Mouse (Mus musculus) induced T-regulatory cell, adult 2 months (primary cell): Measurements from ENCODE around the gene Rusc1.

Source experiments
- DNase-seq: peaks from one replicate; pipeline ENCODE4 v3.0.0-alpha.2; 2012; ENCODE audit warnings: low read depth

Rusc1 gene

DNA sequence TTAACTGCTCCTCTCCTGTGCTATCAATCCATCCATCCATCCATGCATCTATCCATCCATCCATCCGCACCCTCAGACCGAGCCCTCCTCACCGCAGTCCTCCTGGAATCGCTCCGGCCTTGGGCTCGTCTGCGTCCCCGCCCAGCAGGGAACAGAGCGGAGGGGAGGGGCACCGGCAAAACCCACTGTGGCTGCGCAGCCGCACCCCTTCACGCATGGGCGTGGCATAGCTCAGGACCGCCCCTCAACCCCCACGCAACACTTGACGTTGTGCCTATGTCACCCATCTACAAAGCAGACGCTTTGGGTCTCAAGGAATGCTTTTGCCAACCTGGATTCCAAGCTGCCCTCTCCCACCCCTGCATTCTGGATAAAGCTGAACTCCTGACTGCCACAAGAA is at the start of gene Rusc1:
TSS of gene Rusc1 (minus strand) at position 137 of the 400 bp plus-strand sequence.
- peak; percentile 77 for DNase-seq

DNA sequence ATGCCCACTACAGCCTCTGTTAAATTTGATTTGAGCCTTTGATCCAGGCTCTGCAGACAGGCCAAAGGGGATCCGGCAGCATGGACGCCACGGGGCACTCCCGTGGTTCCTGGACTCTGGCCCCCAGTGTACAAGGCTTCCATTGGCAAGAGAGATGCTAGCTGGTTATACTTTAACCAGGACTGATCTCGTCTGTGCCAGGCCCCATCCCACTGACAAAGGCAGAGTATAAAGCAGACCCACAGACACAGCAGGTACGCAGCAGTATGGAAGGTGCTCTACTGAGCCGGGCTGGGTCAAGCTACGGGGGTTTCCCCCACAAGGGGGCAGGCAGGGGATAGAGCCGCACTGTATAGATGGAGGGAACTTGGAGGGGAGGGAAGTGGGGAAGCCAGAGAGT is 43.3 kb upstream of the Rusc1 start:
- DNase-seq, result no peak

DNA sequence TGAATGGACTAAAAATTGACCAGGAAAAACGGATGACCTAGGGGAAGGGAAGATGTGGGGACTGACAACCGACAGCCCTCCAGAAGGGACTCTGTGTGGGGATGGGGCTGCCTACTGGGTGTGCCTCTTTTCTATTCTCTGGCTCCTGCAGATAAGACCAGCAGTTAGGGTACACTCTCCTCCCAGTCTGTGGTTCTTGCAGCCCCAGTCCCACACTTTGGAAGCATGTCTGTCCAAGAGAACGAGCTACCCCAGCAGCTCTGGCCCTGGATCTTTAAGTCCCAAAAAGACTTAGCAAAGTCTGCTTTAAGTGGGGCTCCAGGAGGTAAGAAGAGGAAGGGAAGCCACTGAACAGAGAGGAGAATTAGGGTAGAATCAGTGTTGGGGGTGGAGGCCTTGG is 42.8 kb upstream of the Rusc1 start, which contains the start of gene Pklr:
TSS of gene Pklr (plus strand) at position 185 of the 400 bp plus-strand sequence.
- DNase-seq, result no peak

DNA sequence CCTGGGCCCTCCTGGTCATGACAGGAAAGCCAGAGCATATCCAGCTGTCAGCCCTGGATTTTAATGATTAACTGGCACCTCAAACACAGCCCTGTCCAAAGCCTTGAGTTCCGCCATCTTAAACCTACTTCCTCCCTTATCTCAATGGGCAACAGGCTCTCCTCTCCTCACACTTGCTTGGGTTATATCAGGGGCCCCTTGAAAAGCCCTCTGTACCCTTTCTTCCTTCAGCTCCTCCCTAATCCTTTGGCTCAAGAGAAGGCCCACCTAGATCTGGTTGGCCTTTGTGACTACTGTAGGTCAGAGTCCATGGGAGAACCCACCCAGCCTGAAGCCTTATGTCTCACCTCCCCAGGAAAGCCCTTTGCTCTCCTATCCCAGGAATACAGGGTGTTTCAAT is 40.6 kb upstream of the Rusc1 start:
- no peak for DNase-seq

DNA sequence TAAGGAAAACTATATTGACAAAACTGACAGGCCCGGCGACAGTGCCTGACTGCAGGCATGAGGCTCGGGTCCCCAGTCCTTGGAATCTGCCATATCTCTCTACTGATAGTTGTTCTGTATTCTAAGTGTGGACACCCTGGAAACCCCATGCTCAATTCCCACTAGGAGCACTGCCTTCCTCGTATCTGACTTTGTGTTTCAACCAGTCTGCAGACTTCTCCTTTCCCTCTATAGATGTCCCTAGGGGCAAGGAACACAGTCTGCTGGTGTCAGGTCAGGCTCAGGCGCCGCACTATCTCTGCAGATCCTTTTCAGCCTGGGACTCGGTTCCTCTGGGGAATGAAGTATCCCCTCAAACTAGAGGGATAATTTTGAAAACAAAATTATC is 39.9 kb upstream of the Rusc1 start:
- DNase-seq, result no peak

DNA sequence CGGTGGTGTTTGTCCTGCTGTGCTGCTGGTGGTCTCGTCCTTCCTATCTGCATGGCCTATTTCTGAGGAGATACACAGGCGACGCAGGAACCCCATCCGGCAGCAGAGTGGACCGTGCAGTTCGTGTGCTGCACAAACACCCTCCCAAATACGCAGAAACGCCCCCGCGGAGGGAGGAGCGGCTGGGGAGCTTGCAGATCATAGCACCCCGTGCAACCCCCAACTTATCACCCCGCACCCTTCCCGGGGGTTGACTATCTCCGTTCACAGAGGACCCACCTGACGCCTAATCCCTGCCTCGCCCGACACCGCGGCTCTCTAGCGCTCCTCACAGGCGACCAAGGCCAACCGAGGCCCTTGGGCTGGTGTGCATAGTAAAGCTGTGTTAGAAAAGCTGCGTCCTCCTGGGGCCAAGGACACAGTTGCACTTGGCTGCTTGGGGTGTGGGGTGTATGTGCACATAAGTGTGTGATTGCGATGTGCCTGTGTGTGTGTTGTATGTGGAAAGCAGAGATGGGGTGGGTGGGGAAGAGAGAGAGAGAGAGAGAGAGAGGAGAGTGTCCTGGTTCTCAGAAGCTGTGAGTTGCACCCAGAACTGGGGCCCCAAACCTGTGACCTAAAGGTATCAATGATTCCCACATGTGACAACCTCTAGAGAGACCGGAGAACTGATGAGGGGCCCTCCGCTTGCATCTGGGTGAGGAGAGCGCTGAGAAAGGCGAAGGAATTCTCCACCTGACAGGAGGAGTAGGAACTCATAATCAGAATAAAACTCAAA is 39.4 kb upstream of the Rusc1 start:
- DNase-seq, result peak; percentile 36

DNA sequence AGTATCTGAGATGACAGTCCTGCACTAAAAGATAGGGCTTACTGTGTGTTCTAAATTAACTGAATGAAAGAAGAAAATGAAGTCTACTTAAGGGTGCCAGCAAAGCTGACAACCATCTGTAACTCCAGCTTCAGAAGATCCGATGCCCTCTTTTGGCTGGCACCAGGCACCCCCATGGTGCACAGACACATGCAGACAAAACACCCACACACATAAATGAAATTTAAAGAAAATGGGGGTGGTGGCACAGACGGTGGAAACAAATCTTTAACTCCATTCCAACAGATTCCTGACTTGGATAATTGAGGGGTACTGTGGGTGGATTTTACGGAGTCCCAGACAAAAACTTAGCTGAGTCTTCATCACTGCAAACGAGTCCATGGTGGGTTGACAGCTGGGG is 38.7 kb upstream of the Rusc1 start:
- DNase-seq, result no peak

DNA sequence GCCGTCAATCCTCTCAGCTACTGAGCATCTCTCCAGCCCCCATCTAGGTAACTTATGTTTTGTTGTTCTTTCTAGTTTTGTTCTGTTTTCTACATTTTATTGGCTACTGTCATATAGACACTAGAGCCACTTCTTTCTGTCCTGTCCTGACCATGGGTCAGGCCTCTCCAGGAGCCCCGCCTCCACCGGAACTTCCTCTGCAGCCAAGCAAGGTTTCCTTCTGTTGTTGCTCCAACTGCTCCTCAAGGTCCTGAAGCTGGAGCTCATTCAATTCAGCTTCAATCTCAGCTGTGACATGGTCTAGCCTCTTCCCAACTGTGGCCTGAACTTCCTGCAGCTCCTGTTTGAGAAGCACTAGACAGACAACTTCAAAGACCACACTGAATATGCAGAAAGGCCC is 36.8 kb upstream of the Rusc1 start:
- no peak for DNase-seq

DNA sequence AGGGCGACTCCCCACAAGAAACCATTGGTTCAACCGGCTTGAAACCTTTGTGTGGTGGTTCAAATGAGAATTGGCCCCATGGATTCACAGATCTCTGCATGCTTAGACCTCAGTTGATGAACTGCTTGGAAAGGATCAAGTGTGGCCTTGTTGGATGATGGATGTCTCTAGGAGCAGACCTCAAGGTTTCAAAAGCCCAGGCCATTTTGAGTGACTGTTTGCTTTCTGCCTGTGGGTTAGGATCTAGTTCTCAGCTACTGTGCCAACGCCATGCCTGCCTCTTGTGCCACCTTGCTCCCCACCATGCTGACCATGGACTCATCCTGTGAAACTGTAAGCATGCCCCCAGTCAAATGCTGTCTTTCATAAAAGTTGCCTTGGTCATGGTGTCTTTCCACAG is 32.9 kb upstream of the Rusc1 start:
- DNase-seq, result no peak

DNA sequence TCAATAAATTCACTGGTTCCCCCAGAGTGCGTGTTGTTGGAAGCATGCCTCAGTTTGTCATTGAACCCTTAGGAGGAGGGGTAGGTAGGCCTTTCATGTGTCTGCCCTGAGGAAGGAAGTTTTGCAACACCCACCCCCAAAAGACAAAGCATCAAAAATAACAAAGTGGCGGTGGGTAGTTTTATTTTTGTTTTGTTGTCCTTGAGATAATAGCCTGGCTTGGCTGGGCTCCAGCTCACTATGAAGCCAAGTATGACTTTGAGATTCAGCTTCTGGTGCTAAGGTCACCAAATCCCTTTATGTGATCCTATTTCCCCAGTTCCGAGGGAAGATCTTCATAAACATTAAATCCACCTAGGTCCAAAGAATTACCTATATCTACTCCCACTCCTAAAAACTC is 31.1 kb upstream of the Rusc1 start:
- DNase-seq, result no peak

DNA sequence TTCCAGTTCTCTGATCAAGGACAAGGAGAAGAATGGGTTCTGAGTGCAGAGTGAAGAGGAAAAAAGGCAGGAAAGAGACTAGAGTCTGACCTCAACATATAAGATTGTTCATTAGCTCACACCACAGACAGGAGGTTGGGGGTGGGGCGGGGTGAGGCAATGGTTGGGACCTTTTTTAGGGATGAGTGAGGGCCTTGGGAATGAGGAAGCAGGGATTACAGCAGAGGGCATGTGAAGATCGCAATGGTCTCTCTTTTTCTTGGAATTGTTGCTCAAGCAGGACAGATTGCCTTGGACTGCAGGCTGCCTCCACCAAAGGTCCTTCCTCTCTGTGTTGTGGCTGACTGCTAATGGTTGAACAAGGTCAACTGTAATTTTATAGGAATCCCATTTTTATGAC is 30.2 kb upstream of the Rusc1 start:
- no peak for DNase-seq

DNA sequence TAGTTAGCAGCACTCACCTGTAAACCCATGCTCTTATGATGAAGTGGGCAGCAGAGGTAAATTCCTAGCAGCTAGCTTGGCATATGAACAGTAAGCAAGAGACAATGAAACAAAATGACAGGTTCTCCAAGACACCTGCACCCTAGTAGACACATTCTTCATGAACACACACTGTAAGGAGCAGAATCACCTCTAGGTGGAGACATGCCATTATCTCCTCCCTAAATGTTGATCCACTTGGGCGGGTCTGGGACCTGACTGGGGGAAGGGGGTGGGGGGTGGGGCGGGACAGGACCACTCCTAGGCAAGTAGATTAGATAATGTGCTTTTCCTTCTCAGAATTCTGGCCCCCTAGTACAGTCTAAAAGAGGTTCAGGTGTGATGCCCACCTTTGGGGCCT is 22.4 kb upstream of the Rusc1 start:
- peak; percentile 79 for DNase-seq

DNA sequence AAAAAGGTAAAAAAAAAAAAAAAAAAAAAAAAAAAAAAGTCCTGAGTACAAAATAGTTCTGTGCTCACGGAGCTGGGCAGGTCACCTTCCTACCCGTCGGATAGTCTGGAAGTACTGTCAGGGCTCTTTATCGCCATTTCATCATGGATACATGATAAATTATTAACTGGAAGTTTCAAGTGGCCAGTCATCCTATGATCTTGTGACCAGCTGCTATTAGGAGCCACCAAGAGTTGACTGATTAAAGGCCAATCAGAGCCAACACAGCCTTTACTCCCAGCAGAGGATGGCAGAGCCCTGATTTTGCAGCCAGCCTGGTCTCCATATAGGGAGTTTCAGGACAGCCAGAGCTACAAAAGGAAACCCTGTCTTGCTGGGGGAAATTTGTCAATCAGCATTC is 19.9 kb upstream of the Rusc1 start:
- DNase-seq, result no peak

DNA sequence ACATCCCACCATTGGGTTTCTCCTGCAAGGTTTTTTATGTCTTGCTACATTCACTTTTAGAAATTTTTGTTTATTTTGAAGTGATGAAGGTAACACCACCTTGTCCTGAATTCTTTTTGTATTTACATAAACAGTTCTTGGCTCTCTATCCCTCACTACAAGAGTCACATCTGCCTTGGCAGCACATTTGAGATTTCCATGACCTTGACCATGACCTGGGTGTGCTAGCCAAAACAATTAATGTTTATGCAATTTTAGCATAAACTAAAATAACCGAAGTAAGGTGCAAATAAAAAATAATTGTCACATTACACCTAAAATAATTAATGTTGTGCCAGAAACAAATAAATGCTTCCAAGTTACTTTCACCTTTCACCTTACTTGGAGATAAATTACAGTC is 15.0 kb upstream of the Rusc1 start:
- DNase-seq, result no peak

DNA sequence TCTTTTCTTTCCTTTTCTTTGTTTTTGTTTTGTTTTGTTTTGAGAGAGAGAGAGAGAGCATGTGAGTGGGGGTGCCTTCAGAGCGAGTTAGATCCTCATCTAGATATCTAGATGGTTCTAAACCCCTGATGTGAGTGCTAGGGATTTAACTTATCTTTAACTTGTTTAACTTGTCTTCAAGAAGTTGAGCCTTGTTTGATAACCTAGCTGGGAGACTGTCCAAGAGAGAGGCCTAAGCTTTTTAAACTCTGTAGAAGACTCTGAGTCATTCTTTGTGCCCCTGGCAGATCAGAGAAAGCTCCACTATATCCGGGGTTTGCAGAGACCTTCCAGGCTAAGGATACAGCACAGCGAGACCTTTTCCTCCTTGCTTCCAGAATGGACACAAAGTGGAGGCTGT is 14.4 kb upstream of the Rusc1 start:
- DNase-seq, result no peak

DNA sequence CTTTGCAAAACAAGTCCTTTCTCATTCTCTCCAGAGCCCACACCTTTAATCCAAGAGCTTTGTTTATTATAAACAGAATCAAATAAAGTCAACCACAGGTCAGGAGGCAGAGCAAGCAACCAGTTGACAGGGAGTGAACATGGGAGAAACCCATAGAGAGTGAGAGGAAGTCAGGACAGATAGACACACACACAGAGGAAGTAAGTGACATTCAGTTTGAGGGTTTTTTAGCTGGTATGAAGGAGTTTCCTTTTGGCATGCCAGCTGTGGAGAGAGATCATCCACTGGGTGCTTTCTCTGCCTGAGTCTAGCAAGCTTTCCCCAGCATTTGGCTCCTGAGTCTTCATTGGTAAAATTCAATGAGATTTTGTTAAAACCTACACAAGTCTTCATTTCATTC is 13.8 kb upstream of the Rusc1 start:
- DNase-seq, result no peak

DNA sequence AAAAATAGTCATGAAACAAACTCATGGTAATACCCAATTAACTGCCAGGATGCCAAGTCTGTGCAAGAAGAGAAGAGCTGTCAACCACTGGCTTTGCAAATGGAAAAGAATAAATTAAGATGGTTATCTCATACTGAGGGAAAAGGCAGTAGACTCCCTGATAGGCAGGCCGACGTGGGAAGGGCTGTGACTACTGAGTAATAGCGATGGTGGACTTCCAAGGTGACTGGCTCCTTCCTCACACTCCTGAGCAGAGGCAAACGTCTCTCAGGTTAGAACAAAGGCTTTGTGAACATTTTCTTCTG is 10.1 kb upstream of the Rusc1 start:
- DNase-seq, result no peak

DNA sequence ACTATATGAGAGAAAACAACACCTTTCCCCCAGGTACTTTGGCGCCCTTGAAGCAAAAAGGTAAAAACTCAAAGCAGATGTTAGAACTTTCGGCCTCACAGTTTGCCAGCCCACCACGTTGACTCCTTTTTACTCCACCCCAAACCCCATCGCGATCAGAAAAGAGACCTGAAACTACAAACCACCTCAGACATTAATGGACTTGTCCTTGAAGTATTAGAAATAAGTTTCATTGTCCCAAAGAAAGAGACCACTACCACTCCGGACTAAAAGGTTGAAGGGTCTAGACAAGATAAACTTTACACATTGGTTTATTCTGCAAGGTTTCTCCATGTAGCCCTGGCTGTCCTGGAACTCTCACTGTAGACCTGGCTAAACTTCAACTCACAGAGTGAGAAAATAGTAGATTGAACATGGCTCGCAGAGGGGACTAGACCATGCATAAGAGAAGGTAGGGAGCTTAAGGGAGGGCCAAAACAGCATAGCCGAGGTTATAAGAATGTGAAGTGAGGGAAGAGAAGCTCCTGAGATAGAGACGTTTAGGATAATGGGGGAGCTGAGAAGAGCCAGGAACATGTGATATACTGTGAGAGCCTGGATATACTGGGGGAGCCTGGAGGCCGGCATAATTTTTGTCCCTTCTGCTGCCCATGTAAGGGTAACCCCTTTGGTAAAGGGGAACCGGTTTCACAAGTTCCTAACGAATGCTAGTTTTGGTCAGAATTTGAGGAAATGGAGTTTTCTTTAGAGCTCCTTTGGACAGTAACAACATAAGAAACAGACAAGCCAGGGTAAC is 9.6 kb upstream of the Rusc1 start:
- no peak for DNase-seq

DNA sequence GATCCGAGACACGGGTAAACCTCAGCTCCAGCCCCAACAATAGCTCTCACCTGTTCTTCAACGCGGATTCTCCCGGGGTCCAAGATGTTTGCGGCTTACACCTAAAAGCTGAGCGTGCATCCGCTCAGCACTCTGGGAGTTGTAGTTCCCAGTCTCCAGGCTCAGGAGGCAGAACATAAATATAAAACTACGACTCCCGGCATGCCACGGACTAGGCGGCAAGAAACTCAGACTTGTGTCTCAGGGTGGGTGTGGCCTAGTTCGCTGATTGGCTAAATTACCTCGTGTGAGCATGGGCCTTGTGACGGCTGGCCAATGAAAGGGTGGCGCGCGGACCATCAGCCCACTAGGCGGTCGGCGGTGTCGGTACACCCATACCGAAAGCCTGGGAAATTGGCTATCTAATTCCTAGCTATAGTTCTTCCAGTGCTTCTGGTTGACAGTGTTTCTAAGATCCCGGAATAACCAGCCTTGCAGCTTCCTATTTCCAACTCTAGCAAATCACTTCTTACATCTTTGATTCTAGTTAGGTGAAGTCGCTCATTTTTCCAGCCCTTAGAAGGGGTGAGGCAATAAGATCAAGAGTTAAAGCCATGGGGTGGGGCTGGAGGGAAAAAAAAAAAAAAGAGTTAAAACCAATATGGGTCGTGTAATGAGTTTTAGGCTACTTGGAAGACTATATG is 8.8 kb upstream of the Rusc1 start, which contains the start of gene Fdps:
TSS of gene Fdps (minus strand) at position 148 of the 683 bp plus-strand sequence.
- DNase-seq, result peak; percentile 99

DNA sequence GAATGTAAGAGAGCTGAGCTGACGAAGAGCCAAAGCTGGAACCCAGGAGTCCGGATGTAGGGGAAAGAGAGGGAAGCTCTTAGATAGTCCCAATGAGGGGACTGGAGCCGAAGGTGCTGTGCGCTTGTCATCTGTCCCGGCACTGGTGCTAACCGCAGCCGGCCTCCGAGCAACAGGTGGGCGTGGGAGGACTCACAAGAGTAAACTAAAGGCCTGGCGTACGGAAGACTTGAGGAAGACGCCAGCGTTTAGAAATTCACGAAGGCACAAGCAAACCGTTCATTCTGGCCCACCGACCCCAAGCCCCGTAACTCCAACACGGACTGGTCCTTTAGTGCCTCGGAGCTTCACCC is 8.3 kb upstream of the Rusc1 start:
- DNase-seq, result no peak

DNA sequence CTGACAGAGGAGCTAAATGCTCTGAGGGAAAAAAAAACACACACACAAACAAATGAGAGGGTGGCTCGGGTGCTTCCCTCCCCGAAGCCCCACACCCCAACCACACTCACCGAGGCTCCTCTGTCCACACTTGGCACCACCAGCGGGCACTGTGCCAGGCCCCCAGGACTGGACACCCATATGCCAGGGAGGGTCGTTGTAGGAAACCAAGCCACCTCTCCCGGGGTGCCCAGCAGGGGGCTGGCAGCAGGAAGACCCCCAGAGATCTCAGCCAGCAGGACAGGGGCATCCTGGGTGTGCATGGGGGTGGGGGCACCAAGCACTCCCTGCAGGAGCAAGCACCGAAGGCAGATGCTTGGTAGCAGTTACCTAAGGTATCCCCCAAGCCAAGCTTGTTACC is 7.7 kb upstream of the Rusc1 start, which contains the start of gene Gm43738:
TSS of gene Gm43738 (minus strand) at position 289 of the 400 bp plus-strand sequence.
- DNase-seq, result no peak

DNA sequence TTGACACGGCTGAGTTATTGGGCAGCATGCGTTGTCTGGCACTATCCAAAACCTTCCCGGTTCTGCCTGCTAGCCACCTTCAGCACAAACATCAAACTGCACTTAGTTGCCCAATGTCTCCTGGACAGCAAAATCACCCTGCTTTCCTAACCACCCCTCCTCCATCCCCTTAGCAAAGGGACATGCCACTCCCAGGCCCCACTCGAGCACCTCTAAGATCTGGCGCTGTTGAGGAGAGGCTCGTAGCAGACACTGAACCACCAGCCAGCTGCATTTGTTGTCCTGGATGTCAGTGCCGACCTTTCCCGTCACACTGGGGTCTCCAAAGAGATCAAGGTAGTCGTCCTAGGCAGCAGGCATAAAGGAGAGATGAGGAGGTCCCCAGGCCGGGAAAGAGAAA is 910 bp upstream of the Rusc1 start:
- DNase-seq, result no peak

DNA sequence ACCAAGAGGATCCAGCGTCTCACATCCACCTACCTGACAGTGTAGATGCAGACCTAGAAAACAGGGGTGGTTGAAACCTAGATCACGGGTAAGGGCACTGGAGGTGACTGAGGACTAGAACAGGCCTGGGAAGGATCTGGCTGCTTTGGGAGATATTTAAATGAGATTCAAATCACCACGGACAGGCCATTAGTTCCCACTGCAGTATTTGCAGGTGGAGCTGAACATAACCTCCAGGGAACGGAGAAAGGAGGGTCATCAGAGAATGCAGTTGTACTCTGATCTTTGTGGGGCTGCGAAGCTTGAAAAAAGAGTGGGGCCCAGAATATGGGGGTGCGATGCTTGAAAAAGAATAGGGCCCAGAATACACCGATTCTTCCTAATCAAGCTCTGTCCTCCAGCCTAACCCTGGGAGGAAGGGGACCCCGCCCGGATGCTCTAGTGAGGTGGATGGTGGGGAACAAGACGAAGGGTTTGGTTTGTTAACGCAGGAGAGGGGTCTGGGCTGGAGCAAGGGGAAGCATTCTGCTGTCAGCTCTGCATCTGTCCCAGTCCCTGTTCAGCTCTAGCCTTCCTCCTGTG is 511 bp downstream of the Rusc1 start:
- DNase-seq, result peak; percentile 33
